Mouse (Mus musculus): ENCODE data around the gene Necab2. TPM values are rescaled to one million over a fixed set of nuclear protein-coding genes. Genes with fewer than 3 reads are reported as not detected.

The Necab2 gene
- polyA plus RNA-seq, 1 experiment from 2014 or later: 2.3 TPM

DNA sequence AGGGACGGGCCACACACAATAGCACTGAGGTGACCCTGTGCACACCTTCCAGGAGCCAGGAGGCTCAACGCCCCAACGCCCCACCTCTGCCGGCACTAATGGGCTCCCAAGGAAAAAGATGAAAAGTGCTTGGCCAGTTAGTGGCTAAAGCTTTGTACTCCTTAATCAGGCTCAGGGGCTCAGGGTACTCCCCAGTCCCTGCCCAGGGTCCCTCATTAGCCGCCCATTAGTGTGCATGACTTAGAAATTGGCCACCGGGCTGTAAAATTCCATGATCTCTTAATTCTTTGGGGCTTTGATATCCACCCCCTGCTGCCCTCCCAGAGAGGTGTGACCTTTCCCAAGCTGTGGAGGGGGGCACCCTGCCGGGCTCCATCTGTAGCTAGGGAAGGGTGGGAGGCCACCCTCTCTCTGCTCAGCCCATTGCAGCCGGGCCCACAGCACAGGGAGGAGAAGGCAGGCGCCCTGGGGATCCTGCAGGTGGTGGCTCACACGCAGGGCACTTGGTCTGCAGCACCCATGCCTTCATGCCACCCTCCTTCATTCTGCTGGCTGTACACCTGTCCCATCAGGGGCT, 56.8 kb downstream of the Necab2 start:
- no peak overlapping the region for H3K9ac ChIP-seq (replicated peaks; ENCODE audit: low read length)
- H3K4me1 ChIP-seq (ENCODE audit: insufficient read depth, low read length): 0 out of 2 replicates have a peak, but pooled peaks cover 6% of the 10 kb centered on the region

DNA sequence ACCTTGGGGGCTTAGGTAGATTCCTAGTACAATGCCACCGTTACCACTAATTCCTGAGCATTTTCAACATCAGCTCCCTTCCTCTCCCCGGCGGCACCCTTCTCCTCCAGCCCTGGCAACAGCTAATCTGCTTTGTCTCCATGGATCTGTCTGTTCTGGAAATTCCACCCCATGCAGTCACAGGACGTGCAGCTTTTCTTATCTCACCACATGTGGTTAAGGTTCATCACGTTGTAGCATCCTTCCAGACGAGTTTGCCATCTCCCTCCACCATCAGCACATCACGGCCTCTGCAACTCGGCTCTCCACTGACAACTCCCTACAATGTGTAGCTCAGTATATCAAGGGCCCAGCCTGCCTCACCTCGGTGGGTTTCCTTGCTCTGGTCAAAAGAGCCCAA, 59.0 kb downstream of the Necab2 start:
- no peak overlapping the region for H3K9ac ChIP-seq (replicated peaks; ENCODE audit: low read length)
- no peak overlapping the region for H3K27ac ChIP-seq (ENCODE audit: low read length)
- H3K27me3 ChIP-seq (ENCODE audit: insufficient read depth, low read length): no peaks in the 10 kb centered on the region
- H3K4me2 ChIP-seq (replicated peaks; ENCODE audit: low read depth, low read length): no peak overlapping the region
- H3K4me3 ChIP-seq (ENCODE audit: low read length): no peak overlapping the region
- H3K4me1 ChIP-seq (ENCODE audit: insufficient read depth, low read length): 0 out of 2 replicates have a peak, but pooled peaks cover 6% of the 10 kb centered on the region
- H3K36me3 ChIP-seq (ENCODE audit: insufficient read depth, low read length): peaks cover 37% of the 10 kb centered on the region
- no peaks in the 10 kb centered on the region for H3K9me3 ChIP-seq (ENCODE audit: low read length)
- WGBS: 61% methylated on average over 9 of the region's 9 CpGs
- no peak for ATAC-seq (ENCODE audit: low FRiP score, low TSS enrichment)

More for the DNA sequence above, 56.8 kb downstream of the Necab2 start:
- no peak overlapping the region for H3K4me2 ChIP-seq (replicated peaks; ENCODE audit: low read depth, low read length)
- no peaks in the 10 kb centered on the region for H3K27me3 ChIP-seq (ENCODE audit: insufficient read depth, low read length)
- WGBS: 31% methylated on average over 9 of the region's 10 CpGs
- H3K9me3 ChIP-seq (ENCODE audit: low read length): no peaks in the 10 kb centered on the region
- ATAC-seq (ENCODE audit: low FRiP score, low TSS enrichment): no peak
- peaks cover 15% of the 10 kb centered on the region for H3K36me3 ChIP-seq (ENCODE audit: insufficient read depth, low read length)
- H3K27ac ChIP-seq (ENCODE audit: low read length): no peak overlapping the region
- H3K4me3 ChIP-seq (ENCODE audit: low read length): no peak overlapping the region

DNA sequence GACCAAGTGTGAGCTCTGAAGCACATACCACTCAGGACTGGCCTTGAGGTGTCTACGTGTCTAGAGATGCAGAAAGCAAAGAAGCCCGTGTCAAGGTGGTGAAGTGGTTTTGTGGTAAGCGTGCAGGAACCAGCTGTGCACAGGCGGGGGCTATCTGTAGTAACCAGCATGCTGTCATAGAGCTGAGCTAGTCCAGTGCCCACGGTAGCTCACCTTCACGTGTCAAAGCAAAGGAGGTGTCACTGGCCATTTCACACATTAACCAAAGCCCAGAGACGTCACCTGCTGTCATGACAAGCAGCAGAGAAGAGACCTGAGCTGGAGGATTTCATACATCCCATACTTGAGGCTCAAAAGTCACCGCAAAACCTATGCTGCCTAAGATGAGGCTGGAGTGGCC, 59.6 kb downstream of the Necab2 start:
- Histone ChIP-seq H3K36me3 (ENCODE audit: insufficient read depth, low read length) (peaks cover 41% of the 10 kb centered on the region), H3K4me3 (ENCODE audit: low read length) (no peak overlapping the region), H3K4me2 (replicated peaks; ENCODE audit: low read depth, low read length) (no peak overlapping the region), H3K27me3 (ENCODE audit: insufficient read depth, low read length) (no peaks in the 10 kb centered on the region), H3K27ac (ENCODE audit: low read length) (no peak overlapping the region), H3K4me1 (ENCODE audit: insufficient read depth, low read length) (0 out of 2 replicates have a peak, but pooled peaks cover 6% of the 10 kb centered on the region), H3K9ac (replicated peaks; ENCODE audit: low read length) (no peak overlapping the region), H3K9me3 (ENCODE audit: low read length) (no peaks in the 10 kb centered on the region)
- WGBS: 79% methylated on average over 8 of the region's 8 CpGs
- ATAC-seq (ENCODE audit: low FRiP score, low TSS enrichment): no peak

DNA sequence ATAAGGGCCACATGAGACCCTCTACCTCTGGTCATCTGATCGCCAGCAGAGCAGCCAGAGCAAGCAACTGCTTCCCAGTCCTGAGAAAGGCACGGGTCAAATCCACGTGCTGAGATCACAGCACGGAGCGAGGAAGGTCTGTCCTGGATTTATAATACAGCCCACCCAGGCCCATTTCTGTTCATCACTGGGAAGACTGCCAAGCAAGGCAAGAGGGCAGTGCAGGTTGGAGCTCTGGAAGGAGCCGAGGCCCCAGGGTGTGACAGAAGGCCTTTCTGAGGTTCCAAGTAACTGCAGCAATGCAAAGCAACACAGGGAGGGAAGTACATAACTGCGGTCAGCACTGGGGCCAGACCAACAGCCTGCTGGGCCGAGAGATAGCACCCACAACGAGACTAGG, 64.0 kb downstream of the Necab2 start:
- Histone ChIP-seq H3K9me3 (ENCODE audit: low read length) (no peaks in the 10 kb centered on the region), H3K4me3 (ENCODE audit: low read length) (no peak overlapping the region), H3K36me3 (ENCODE audit: insufficient read depth, low read length) (peaks cover 79% of the 10 kb centered on the region), H3K27ac (ENCODE audit: low read length) (no peak overlapping the region), H3K27me3 (ENCODE audit: insufficient read depth, low read length) (no peaks in the 10 kb centered on the region), H3K9ac (replicated peaks; ENCODE audit: low read length) (no peak overlapping the region), H3K4me1 (ENCODE audit: insufficient read depth, low read length) (no peaks in the 10 kb centered on the region), H3K4me2 (replicated peaks; ENCODE audit: low read depth, low read length) (no peak overlapping the region)
- no peak for ATAC-seq (ENCODE audit: low FRiP score, low TSS enrichment)
- 88% methylated on average over 9 of the region's 9 CpGs for WGBS

DNA sequence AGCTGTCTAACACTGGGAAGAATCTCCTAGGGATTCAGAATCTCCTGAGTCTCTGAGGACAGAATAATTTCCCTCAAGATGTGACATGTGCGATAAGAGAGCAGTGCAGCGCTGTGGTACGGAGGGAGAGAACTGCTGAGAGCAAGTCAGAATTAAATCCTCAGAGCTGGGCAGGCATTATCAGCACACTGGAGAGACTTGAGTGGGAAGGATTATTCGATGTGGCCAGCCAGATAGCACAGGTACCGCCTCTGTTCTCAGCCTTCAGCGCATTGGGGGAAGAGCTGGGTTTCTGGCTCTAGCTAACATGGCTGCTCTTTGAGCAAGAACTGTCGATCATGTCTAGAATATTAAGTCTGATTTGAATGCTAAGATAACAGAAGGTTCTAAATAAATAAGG, 65.2 kb downstream of the Necab2 start:
- no peaks in the 10 kb centered on the region for H3K4me1 ChIP-seq (ENCODE audit: insufficient read depth, low read length)
- H3K4me3 ChIP-seq (ENCODE audit: low read length): no peak overlapping the region
- H3K27me3 ChIP-seq (ENCODE audit: insufficient read depth, low read length): no peaks in the 10 kb centered on the region
- H3K9me3 ChIP-seq (ENCODE audit: low read length): no peaks in the 10 kb centered on the region
- H3K9ac ChIP-seq (replicated peaks; ENCODE audit: low read length): no peak overlapping the region
- 97% methylated on average over 7 of the region's 7 CpGs for WGBS
- H3K36me3 ChIP-seq (ENCODE audit: insufficient read depth, low read length): peaks cover 83% of the 10 kb centered on the region
- ATAC-seq (ENCODE audit: low FRiP score, low TSS enrichment): no peak
- H3K27ac ChIP-seq (ENCODE audit: low read length): no peak overlapping the region
- no peak overlapping the region for H3K4me2 ChIP-seq (replicated peaks; ENCODE audit: low read depth, low read length)

DNA sequence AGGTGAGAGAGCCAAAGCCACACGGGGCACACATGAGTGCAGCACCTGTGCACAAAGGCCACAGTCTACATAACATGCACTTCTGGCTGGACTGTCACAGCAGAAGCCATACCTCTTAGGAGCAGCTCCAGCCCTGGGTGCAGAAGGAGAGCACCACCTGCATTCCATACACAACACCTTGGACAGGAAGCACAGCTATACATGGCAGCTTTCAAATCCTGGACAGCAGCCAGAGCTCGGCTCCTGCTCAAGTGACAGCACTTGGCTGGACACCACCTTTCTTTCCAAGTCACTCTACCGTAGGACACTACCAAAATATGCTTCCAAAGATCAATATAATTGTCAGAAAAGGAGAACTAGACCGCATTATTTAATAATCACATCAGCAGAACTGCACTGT, 66.9 kb downstream of the Necab2 start:
- WGBS: 86% methylated on average over 4 of the region's 4 CpGs
- Histone ChIP-seq H3K9me3 (ENCODE audit: low read length) (no peaks in the 10 kb centered on the region), H3K9ac (replicated peaks; ENCODE audit: low read length) (no peak overlapping the region), H3K36me3 (ENCODE audit: insufficient read depth, low read length) (peaks cover 87% of the 10 kb centered on the region), H3K4me2 (replicated peaks; ENCODE audit: low read depth, low read length) (no peak overlapping the region), H3K4me1 (ENCODE audit: insufficient read depth, low read length) (no peaks in the 10 kb centered on the region), H3K4me3 (ENCODE audit: low read length) (no peak overlapping the region), H3K27me3 (ENCODE audit: insufficient read depth, low read length) (no peaks in the 10 kb centered on the region), H3K27ac (ENCODE audit: low read length) (no peak overlapping the region)
- ATAC-seq (ENCODE audit: low FRiP score, low TSS enrichment): no peak

DNA sequence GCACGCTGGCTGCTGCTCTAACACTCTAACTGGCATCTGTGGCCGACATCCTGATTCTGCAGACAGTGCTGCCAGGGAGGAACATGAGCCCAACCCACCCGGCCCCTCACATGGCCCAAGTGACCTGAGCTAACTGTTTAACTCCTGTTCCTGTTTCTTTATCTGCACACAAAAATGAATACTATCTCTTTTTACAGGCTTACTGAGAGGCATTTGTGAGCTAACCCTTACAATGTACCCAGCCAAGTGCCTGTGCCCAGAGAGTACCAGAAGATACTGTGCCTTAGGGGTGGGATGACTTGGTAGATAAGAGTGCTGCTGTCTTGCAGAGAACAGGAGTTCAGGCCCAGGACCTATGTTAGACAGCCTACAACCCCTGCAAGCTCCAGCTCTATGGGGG, 68.4 kb downstream of the Necab2 start:
- Histone ChIP-seq H3K4me1 (ENCODE audit: insufficient read depth, low read length) (no peaks in the 10 kb centered on the region), H3K9me3 (ENCODE audit: low read length) (no peaks in the 10 kb centered on the region), H3K4me3 (ENCODE audit: low read length) (no peak overlapping the region), H3K27ac (ENCODE audit: low read length) (no peak overlapping the region), H3K9ac (replicated peaks; ENCODE audit: low read length) (no peak overlapping the region), H3K36me3 (ENCODE audit: insufficient read depth, low read length) (peaks cover 85% of the 10 kb centered on the region), H3K4me2 (replicated peaks; ENCODE audit: low read depth, low read length) (no peak overlapping the region), H3K27me3 (ENCODE audit: insufficient read depth, low read length) (no peaks in the 10 kb centered on the region)
- no peak for ATAC-seq (ENCODE audit: low FRiP score, low TSS enrichment)
- WGBS: 85% methylated on average over 3 of the region's 3 CpGs

DNA sequence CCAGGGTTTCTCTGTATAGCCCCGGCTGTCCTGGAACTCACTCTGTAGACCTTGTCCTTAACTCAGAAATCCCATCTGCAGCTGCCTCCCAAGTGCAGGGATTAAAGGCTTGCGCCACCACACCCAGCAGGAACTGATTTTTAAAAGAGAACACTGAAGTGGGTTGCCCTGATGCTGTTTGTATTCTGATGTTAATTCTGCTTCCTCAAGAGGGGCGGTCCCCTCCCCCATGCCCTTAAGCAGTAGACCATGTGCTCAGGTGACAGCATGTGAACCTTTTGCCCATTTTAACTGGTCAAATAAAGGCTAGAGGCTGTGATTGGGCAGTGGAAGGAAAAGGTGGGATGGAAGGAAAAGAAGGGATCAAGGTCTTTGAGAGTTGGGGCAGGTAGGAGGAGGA, 69.2 kb downstream of the Necab2 start:
- H3K36me3 ChIP-seq (ENCODE audit: insufficient read depth, low read length): peaks cover 85% of the 10 kb centered on the region
- no peaks in the 10 kb centered on the region for H3K9me3 ChIP-seq (ENCODE audit: low read length)
- WGBS: 63% methylated on average over 3 of the region's 3 CpGs
- no peaks in the 10 kb centered on the region for H3K27me3 ChIP-seq (ENCODE audit: insufficient read depth, low read length)
- no peak overlapping the region for H3K27ac ChIP-seq (ENCODE audit: low read length)
- no peaks in the 10 kb centered on the region for H3K4me1 ChIP-seq (ENCODE audit: insufficient read depth, low read length)
- no peak overlapping the region for H3K4me3 ChIP-seq (ENCODE audit: low read length)
- ATAC-seq (ENCODE audit: low FRiP score, low TSS enrichment): no peak
- no peak overlapping the region for H3K4me2 ChIP-seq (replicated peaks; ENCODE audit: low read depth, low read length)
- no peak overlapping the region for H3K9ac ChIP-seq (replicated peaks; ENCODE audit: low read length)

DNA sequence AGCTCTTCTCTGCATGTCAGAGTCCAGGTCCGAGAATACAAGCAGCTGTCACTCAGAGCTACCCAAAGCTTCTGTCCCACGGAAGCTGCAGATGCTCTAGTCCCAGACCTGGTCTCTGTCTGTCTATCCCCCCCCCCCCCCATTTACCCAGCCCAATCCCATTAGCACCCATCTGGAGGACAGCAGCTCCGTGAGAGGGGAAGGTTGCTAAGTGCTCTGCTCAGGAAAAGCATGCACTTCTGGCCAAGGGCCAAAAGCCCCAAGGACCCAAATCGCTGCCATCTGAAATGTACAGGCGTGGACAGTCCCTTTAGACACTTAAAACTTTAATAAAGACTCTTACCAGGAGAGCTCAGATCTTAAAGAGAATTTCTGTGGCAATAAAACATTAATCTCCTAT, 70.2 kb downstream of the Necab2 start:
- 73% methylated on average over 5 of the region's 5 CpGs for WGBS

DNA sequence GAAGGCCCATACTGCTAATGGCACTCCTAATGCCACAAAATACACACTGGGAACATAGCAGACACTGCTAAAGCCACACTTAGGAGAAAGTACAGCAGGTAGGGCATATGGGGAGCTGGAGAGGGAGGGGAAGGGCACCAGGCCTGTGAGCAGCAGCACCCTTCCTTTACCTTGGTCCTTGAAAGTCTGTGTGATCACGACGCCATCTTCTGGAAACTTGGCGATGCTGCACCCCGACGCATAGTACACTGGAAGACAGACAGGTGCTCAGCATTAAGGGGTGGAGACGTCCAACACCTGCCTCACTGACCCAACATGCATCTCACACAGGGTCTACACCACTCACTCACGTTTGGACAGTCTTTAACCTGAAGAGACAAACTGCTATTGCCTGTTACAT, 73.6 kb downstream of the Necab2 start:
- Histone ChIP-seq H3K27me3 (ENCODE audit: insufficient read depth, low read length) (no peaks in the 10 kb centered on the region), H3K9ac (replicated peaks; ENCODE audit: low read length) (no peak overlapping the region), H3K27ac (ENCODE audit: low read length) (no peak overlapping the region), H3K9me3 (ENCODE audit: low read length) (no peaks in the 10 kb centered on the region), H3K4me1 (ENCODE audit: insufficient read depth, low read length) (no peaks in the 10 kb centered on the region), H3K4me3 (ENCODE audit: low read length) (no peak overlapping the region), H3K36me3 (ENCODE audit: insufficient read depth, low read length) (peaks cover 82% of the 10 kb centered on the region), H3K4me2 (replicated peaks; ENCODE audit: low read depth, low read length) (no peak overlapping the region)
- no peak for ATAC-seq (ENCODE audit: low FRiP score, low TSS enrichment)
- WGBS: 79% methylated on average over 7 of the region's 7 CpGs

More for the DNA sequence above, 70.2 kb downstream of the Necab2 start:
- Histone ChIP-seq H3K4me3 (ENCODE audit: low read length) (no peak overlapping the region), H3K9ac (replicated peaks; ENCODE audit: low read length) (no peak overlapping the region), H3K4me1 (ENCODE audit: insufficient read depth, low read length) (no peaks in the 10 kb centered on the region), H3K4me2 (replicated peaks; ENCODE audit: low read depth, low read length) (no peak overlapping the region), H3K27me3 (ENCODE audit: insufficient read depth, low read length) (no peaks in the 10 kb centered on the region), H3K36me3 (ENCODE audit: insufficient read depth, low read length) (peaks cover 86% of the 10 kb centered on the region), H3K9me3 (ENCODE audit: low read length) (no peaks in the 10 kb centered on the region), H3K27ac (ENCODE audit: low read length) (no peak overlapping the region)
- no peak for ATAC-seq (ENCODE audit: low FRiP score, low TSS enrichment)
